ENCODE assay signal across 1 mouse cellular context in the genomic region with DNA sequence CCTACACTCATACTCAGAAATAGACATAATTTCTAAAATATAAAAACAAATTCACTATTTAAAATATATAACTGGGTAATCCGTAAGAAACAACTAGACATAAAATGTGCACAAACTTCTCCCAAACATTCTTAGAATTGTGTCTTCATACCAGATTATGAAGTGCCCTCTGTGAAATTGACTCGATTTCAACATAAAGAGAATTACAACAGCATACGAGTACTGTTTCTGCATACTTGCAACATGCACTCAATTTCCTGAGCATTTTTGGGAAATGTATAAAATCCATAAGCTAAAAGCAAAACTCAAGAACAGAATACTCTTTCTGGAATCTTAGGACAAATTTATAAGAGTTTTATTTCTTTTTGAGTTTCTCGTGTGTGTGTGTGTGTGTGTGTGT.
TF ChIP-seq lines count a peak whose summit lies in the region.

No protein-coding gene starts in this region.

TF ChIP-seq in MEL, 35 proteins besides CTCF, POLR2A, EP300 and RAD21 (continued from another document):
- TF ChIP-seq MEF2A (IDR thresholded peaks at IDR 0.05; ENCODE audit: extremely low read depth, insufficient replicate concordance, low read depth, low read length, poor library complexity, severe bottlenecking), result no peak
- no peak for TF ChIP-seq ELF1 (IDR thresholded peaks at IDR 0.05; ENCODE audit: low read depth, low read length)
- TF ChIP-seq ZC3H11A (IDR thresholded peaks at IDR 0.05; ENCODE audit: low read depth, low read length), result no peak
- TF ChIP-seq JUND (IDR thresholded peaks at IDR 0.05; ENCODE audit: low read depth, low read length), result no peak
- TF ChIP-seq USF2 (IDR thresholded peaks at IDR 0.05; ENCODE audit: borderline replicate concordance in 1 of 2, insufficient read depth in 1 of 2, low read depth in 1 of 2, low read length in 2 of 2), result no peak
- no peak for TF ChIP-seq E2F4 (IDR thresholded peaks at IDR 0.05; ENCODE audit: borderline replicate concordance, low read depth, low read length)
- TF ChIP-seq CHD1 (IDR thresholded peaks at IDR 0.05; ENCODE audit: low read depth, low read length), result no peak
- TF ChIP-seq MXI1 (IDR thresholded peaks at IDR 0.05; ENCODE audit: low read depth, low read length), result no peak; the same call in 1 of the 2 replicates
- no peak for TF ChIP-seq SMC3 (IDR thresholded peaks at IDR 0.05; ENCODE audit: low read depth, low read length)
- no peak for TF ChIP-seq GABPA (IDR thresholded peaks at IDR 0.05; ENCODE audit: low read depth, low read length)
- TF ChIP-seq NRF1 (IDR thresholded peaks at IDR 0.05; ENCODE audit: insufficient read depth, low read depth, low read length, poor library complexity, severe bottlenecking), result no peak
- TF ChIP-seq KAT2A (conservative IDR thresholded peaks at IDR 0.05; ENCODE audit: low read depth, low read length), result no peak
- TF ChIP-seq MAZ (IDR thresholded peaks at IDR 0.05; ENCODE audit: low read depth, low read length), result no peak
- TF ChIP-seq TBP (IDR thresholded peaks at IDR 0.05; ENCODE audit: low read depth, low read length), result no peak
